Mouse (Mus musculus) bone marrow, adult 2 months (tissue): ENCODE measurements around the gene Lst1. TPM values are rescaled to one million over a fixed set of nuclear protein-coding genes. Genes with fewer than 3 reads are reported as not detected.

ENCODE experiments used
- H3K27ac ChIP-seq: fragments of 200-500 bp; 2 replicates; pipeline ENCODE4 v1.5.1; 2012; ENCODE audit warnings: low read depth, mild to moderate bottlenecking, control low read depth, inconsistent platforms, low read length; ENCODE audit not compliant: control insufficient read depth, poor library complexity, insufficient read depth
- H3K4me1 ChIP-seq: fragments of 200-500 bp; 2 replicates; pipeline ENCODE4 v1.6.1; 2011; ENCODE audit warnings: low read length; ENCODE audit not compliant: control insufficient read depth, insufficient read depth
- H3K4me3 ChIP-seq: fragments of 200-500 bp; replicated peaks from 2 replicates; pipeline ENCODE3; 2011; ENCODE audit warnings: mild to moderate bottlenecking, low read depth, low read length, control low read depth; ENCODE audit not compliant: control insufficient read depth
- CTCF ChIP-seq: fragments of 200-500 bp; IDR thresholded peaks from 2 replicates; pipeline ENCODE4 v1.5.1; 2011; ENCODE audit warnings: low read length, control low read depth; ENCODE audit not compliant: control insufficient read depth, insufficient read depth
- POLR2A ChIP-seq: fragments of 200-500 bp; IDR thresholded peaks from 2 replicates; pipeline ENCODE4 v1.6.1; 2011; ENCODE audit warnings: low read depth, mild to moderate bottlenecking, control low read depth, low read length, borderline replicate concordance; ENCODE audit not compliant: control insufficient read depth
- WGBS: fragments of 180-500 bp; shearing (Covaris S2); methylation state at CpG from one replicate; pipeline ENCODE4 v1.1.7; 2018; 5-methylcytosine and 5-hydroxymethylcytosine counted together
- polyA plus RNA-seq: library from polyadenylated mRNA; stranded (reverse); fragments of >200 nt; gene quantifications from 2 replicates; pipeline ENCODE4 v1.2.4, GENCODE M21; 2011; ENCODE audit warnings: low replicate concordance; ENCODE audit not compliant: missing spikeins, insufficient read depth, insufficient read length

Lst1 gene
- polyA plus RNA-seq, 1 experiment: 139 TPM

DNA sequence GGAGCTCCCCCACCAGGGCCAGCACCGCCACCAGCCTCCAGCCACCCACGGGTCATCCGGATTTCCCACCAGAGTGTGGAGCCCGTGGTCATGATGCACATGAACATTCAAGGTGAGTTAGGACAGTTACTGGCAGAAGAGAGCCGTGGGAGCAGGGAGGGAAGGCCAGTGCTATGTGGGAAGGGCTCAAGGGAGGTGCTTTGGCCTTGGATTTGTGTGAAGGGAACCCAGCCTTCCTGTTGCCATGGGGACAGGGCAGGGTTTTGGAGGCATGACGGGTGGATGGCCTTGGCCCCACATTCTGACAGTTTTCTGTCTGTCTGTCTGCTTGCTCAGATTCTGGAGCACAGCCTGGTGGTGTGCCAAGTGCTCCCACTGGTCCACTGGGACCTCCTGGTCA is 46.3 kb downstream of the Lst1 start:
- TF ChIP-seq CTCF (no peak), POLR2A (no peak)
- whole genome bisulfite sequencing: 88% methylated on average over 6 of the region's 6 CpGs

DNA sequence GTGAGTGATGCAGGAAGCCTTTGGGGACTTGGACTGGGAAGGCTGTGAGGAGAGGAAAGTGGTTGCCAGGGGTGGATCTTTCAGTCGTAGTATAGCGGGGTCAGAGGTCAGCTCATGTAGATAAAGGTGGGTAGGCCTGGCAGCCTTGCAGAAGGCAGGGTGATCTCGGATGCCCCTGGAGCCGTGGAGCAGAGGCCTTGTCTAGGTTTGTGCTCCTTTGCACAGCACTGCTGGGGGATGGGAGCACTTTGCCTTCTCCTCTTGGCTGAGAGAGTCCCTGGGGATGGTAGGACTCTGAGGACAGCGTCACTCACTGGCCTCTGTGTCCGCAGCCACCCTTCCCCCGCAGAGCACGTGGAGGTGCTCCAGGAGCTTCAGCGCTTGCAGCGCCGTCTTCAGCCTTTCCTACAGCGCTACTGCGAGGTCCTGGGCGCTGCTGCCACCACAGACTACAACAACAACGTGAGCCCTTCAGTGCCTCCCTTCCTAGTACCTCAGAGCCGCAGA is 47.7 kb downstream of the Lst1 start:
- H3K4me3 ChIP-seq: no peak overlapping the region
- H3K27ac ChIP-seq: no peak overlapping the region
- no peak for TF ChIP-seq POLR2A
- TF ChIP-seq CTCF: no peak
- H3K4me1 ChIP-seq: no peaks in the 10 kb centered on the region; the same call in 1 of the 2 replicates
- 90% methylated on average over 16 of the region's 16 CpGs for WGBS

More for the DNA sequence above, 46.3 kb downstream of the Lst1 start:
- no peaks in the 10 kb centered on the region for H3K4me1 ChIP-seq
- no peak overlapping the region for H3K4me3 ChIP-seq
- no peak overlapping the region for H3K27ac ChIP-seq

DNA sequence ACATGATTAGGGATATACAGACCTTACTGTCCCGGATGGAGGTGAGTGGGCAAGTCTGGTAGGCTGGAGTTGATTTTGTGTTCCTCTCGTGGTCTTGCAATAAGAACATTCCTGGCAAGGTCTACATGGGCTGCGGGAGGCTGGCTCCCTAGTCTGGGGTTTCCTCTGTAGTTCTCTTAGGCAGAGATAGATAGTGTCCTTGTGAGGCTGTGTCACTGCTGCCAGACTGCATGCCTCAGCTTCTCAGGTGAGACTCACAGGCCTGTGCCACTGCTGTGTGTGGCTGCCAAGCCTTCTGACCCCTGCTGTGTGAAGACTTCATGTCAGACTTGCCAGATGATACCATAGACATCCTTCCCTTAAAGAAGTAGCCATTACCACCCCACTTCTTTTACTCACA is 49.0 kb downstream of the Lst1 start:
- 87% methylated on average over 3 of the region's 3 CpGs for WGBS
- Histone ChIP-seq H3K27ac (no peak overlapping the region), H3K4me1 (no peaks in the 10 kb centered on the region; the same call in 1 of the 2 replicates), H3K4me3 (no peak overlapping the region)
- TF ChIP-seq POLR2A (no peak), CTCF (no peak)

DNA sequence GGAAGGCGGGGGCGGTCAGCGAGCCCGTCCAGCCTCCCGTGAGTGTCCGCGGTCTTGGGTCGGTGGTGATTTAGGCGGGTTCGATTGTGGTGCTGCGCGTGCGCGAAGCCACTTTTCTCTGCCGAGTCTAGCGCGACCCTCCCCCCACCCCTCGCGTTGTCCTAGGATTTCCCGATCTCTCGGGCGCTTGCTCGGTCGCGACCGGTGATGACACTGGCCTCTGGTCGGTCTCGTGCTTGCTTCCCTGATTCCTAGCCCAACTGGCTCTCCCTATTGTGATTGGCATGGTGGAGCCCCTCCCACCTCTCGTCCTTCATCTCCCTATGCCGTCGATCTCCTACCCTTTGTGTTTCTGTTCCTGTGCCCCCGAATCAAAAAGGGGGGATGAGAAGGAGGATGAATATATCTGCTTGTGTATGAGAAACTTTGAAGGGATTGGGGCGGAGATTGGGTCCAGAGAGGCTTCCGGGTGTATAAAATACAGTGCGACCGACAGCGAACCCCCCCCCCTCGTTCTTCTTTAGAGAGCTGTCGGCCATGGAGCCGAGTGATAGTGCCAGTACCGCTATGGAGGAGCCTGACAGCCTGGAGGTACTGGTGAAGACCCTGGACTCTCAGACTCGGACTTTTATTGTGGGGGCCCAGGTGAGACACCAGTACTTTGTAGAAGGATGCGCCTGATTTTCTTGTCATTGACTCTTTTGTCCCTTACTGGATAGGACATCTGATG is 52.5 kb downstream of the Lst1 start:
- H3K27ac ChIP-seq: peak overlapping the region; percentile 96
- peak overlapping the region; percentile 97 for H3K4me3 ChIP-seq
- under 1% methylated on average over 43 of the region's 43 CpGs for WGBS
- TF ChIP-seq CTCF (no peak), POLR2A (no peak)
- H3K4me1 ChIP-seq: no peaks in the 10 kb centered on the region; the same call in 1 of the 2 replicates

Other genes starting within 250 kb of the Lst1 start
- 1.3 and 5.5 TPM in 2 replicates for gene Hspa1b, start 229.2 kb downstream of the Lst1 start, polyA plus RNA-seq
- gene Gm20481, start 218.5 kb downstream of the Lst1 start, polyA plus RNA-seq: not detected in 2 replicates
- 1.9 TPM in 1 of 2 replicates, not detected in the other for gene Hspa1a, start 216.3 kb downstream of the Lst1 start, polyA plus RNA-seq
- gene Hspa1l, start 215.7 kb downstream of the Lst1 start, polyA plus RNA-seq: not detected in 2 replicates
- 70.0 and 84.5 TPM in 2 replicates for gene Lsm2, start 206.6 kb downstream of the Lst1 start, polyA plus RNA-seq
- gene Vars, start 187.5 kb downstream of the Lst1 start, polyA plus RNA-seq: 117 and 158 TPM in 2 replicates
- 0.77 and 1.2 TPM in 2 replicates for gene Vwa7, start 171.9 kb downstream of the Lst1 start, polyA plus RNA-seq
- gene Sapcd1, start 160.4 kb downstream of the Lst1 start, polyA plus RNA-seq: 18.9 and 31.7 TPM in 2 replicates
- 12.1 and 17.2 TPM in 2 replicates for gene Msh5, start 141.7 kb downstream of the Lst1 start, polyA plus RNA-seq
- gene Clic1, start 138.5 kb downstream of the Lst1 start, polyA plus RNA-seq: 76.2 and 141 TPM in 2 replicates
- 12.5 and 15.2 TPM in 2 replicates for gene Ddah2, start 129.4 kb downstream of the Lst1 start, polyA plus RNA-seq
- gene Ly6g6c, start 123.1 kb downstream of the Lst1 start, polyA plus RNA-seq: 1.6 and 1.7 TPM in 2 replicates
- 16.5 and 35.6 TPM in 2 replicates for gene Mpig6b, start 122.3 kb downstream of the Lst1 start, polyA plus RNA-seq
- 1.3 TPM in 1 of 2 replicates, not detected in the other for gene Ly6g6e, start 111.5 kb downstream of the Lst1 start, polyA plus RNA-seq
- 9.2 and 26.2 TPM in 2 replicates for gene Ly6g6d, start 110.4 kb downstream of the Lst1 start, polyA plus RNA-seq
- gene Ly6g6f, start 102.8 kb downstream of the Lst1 start, polyA plus RNA-seq: 14.3 and 53.1 TPM in 2 replicates
- gene Abhd16a, start 99.2 kb downstream of the Lst1 start, polyA plus RNA-seq: 48.7 and 73.1 TPM in 2 replicates
- not detected in 2 replicates for gene Ly6g5c, start 80.2 kb downstream of the Lst1 start, polyA plus RNA-seq
- 3.4 and 4.7 TPM in 2 replicates for gene Ly6g5b, start 73.0 kb downstream of the Lst1 start, polyA plus RNA-seq
- gene Gpank1, start 67.0 kb downstream of the Lst1 start, polyA plus RNA-seq: 29.8 and 39.0 TPM in 2 replicates
- 155 and 166 TPM in 2 replicates for gene Csnk2b, start 66.4 kb downstream of the Lst1 start, polyA plus RNA-seq
- gene D17H6S53E, start 62.1 kb downstream of the Lst1 start, polyA plus RNA-seq: 6.8 and 20.2 TPM in 2 replicates
- gene Apom, start 56.4 kb downstream of the Lst1 start, polyA plus RNA-seq: 6.0 TPM in 1 of 2 replicates, not detected in the other
- 104 and 195 TPM in 2 replicates for gene Bag6, start 53.3 kb downstream of the Lst1 start, polyA plus RNA-seq
- gene Prrc2a, start 23.5 kb downstream of the Lst1 start, polyA plus RNA-seq: 208 and 214 TPM in 2 replicates
- gene Aif1, start 12.4 kb downstream of the Lst1 start, polyA plus RNA-seq: 48.9 and 51.7 TPM in 2 replicates
- gene Ltb, start 6.0 kb upstream of the Lst1 start, polyA plus RNA-seq: 38.6 and 66.2 TPM in 2 replicates
- gene Tnf, start 13.6 kb upstream of the Lst1 start, polyA plus RNA-seq: 3.2 and 7.4 TPM in 2 replicates
- 3.5 and 4.4 TPM in 2 replicates for gene Lta, start 16.9 kb upstream of the Lst1 start, polyA plus RNA-seq
- gene Gm16181, start 32.4 kb upstream of the Lst1 start, polyA plus RNA-seq: not detected in 2 replicates
- gene Atp6v1g2, start 45.2 kb upstream of the Lst1 start, polyA plus RNA-seq: 4.1 and 9.9 TPM in 2 replicates
- 9.9 and 24.9 TPM in 2 replicates for gene Nfkbil1, start 47.4 kb upstream of the Lst1 start, polyA plus RNA-seq
- gene Ddx39b, start 53.3 kb upstream of the Lst1 start, polyA plus RNA-seq: 275 and 374 TPM in 2 replicates
- gene H2-D1, start 74.3 kb upstream of the Lst1 start, polyA plus RNA-seq: 399 and 727 TPM in 2 replicates
- gene H2-Q1, start 132.0 kb upstream of the Lst1 start, polyA plus RNA-seq: not detected in 2 replicates
- gene H2-Q2, start 153.8 kb upstream of the Lst1 start, polyA plus RNA-seq: not detected in 2 replicates
- gene H2-Q4, start 191.2 kb upstream of the Lst1 start, polyA plus RNA-seq: 62.5 and 82.4 TPM in 2 replicates
- gene H2-Q6, start 236.4 kb upstream of the Lst1 start, polyA plus RNA-seq: 52.3 and 95.2 TPM in 2 replicates